ENCODE assay signal across 27 mouse cellular contexts in the genomic region with DNA sequence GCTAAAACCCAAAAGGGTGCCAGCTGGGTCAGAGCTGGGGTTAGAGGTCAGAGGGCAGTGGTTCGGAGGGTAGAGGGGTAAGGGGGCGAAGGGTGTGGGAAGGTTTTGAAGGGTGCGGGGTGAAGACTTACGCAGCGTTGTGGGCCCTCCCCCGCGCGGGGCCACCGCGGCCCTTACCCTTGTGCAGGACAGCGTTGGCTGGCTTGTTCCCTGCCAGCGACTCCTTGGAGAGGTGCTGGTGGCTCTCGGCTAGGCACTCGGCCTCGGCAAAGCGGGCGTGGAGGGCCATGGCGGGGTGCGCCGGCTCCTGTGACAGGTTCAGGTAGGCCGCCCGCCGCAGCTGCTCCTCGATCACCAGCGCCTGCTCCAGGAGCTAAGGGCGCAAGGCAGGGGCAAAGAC. TPM values are rescaled to one million over a fixed set of nuclear protein-coding genes. Genes with fewer than 3 reads are reported as not detected.
"Had no signal": no experiment of that assay in that cellular context is flagged by ENCODE, and none has a peak within 500 bp of the region (broad histone marks: within the 10 kb centered on the region; RNA-seq: fewer than 3 reads in every experiment).

No protein-coding gene starts in this region.

- H3K27me3 ChIP-seq: heart, embryonic 12.5 days; hindbrain, embryonic 12.5 days; intestine, embryonic 15.5 days; limb, embryonic 13.5 days; limb, embryonic 15.5 days had no signal

- H3K9me3 ChIP-seq: heart, embryonic 10.5 days; heart, embryonic 12.5 days; hindbrain, embryonic 10.5 days; hindbrain, embryonic 12.5 days; intestine, embryonic 15.5 days; limb, embryonic 13.5 days; limb, embryonic 15.5 days; liver, embryonic 12.5 days had no signal

- H3K4me3 ChIP-seq: gastrocnemius, adult 2 months; heart, adult 2 months; heart, embryonic 10.5 days; heart, embryonic 12.5 days; hindbrain, embryonic 10.5 days; hindbrain, embryonic 12.5 days; intestine, embryonic 15.5 days; limb, embryonic 13.5 days; limb, embryonic 15.5 days; liver, embryonic 12.5 days had no signal

- ATAC-seq: hindbrain, embryonic 16.5 days; inflammation-experienced regulatory T-cells, adult 6 months; intestine, embryonic 15.5 days; intestine, postnatal 0 days; liver, embryonic 12.5 days had no signal

- H3K4me1 ChIP-seq: heart, embryonic 10.5 days; heart, embryonic 12.5 days; liver, embryonic 12.5 days had no signal

- H3K27ac ChIP-seq: gastrocnemius, adult 2 months; heart, adult 2 months; heart, embryonic 10.5 days; hindbrain, embryonic 10.5 days; hindbrain, embryonic 12.5 days; hindbrain, embryonic 14.5 days; intestine, embryonic 15.5 days; kidney, postnatal 0 days; limb, embryonic 13.5 days; limb, embryonic 15.5 days; liver, embryonic 12.5 days had no signal

- DNase-seq: gastrocnemius, adult 2 months; gastrocnemius, postnatal 10 days; gastrocnemius, postnatal 25 days; heart, adult 2 months; heart, postnatal 10 days; heart, postnatal 4 days; kidney, adult 18-20 months; kidney, adult 8-10 months; kidney, postnatal 14 days; kidney, postnatal 36 days; layer of hippocampus, adult 9-11 months; layer of hippocampus, postnatal 36 days; left cerebral cortex, postnatal 4 days had no signal

- H3K4me2 ChIP-seq: heart, embryonic 12.5 days; hindbrain, embryonic 12.5 days; hindbrain, embryonic 14.5 days; intestine, embryonic 15.5 days; limb, embryonic 13.5 days; limb, embryonic 15.5 days; liver, embryonic 12.5 days had no signal

- H3K9ac ChIP-seq: heart, embryonic 12.5 days; hindbrain, embryonic 12.5 days; hindbrain, embryonic 14.5 days; intestine, embryonic 15.5 days; limb, embryonic 13.5 days; limb, embryonic 15.5 days; liver, embryonic 12.5 days had no signal

RNA-seq across cellular contexts. Expression of a gene that starts 6.2 kb away (rescaled TPM):
- total RNA-seq: gastrocnemius, adult 2 months had no signal

RNA-seq across cellular contexts. Expression of a gene that starts 20.4 kb away (rescaled TPM):
- total RNA-seq: gastrocnemius, adult 2 months; granulocyte monocyte progenitor cell, adult 5-6 weeks had no signal
